Mouse (Mus musculus) ES-Bruce4 (cell line): ENCODE results near the gene Rbms1.

Experiments used
- CTCF ChIP-seq: IDR thresholded peaks from one replicate; pipeline ENCODE4 v1.8.1; 2011; ENCODE audit warnings: low read depth, low read length
- EP300 ChIP-seq: IDR thresholded peaks from 2 replicates; pipeline ENCODE4 v1.6.1; 2011; ENCODE audit warnings: low read depth, low read length; ENCODE audit not compliant: insufficient read depth

- TF ChIP-seq CTCF (no peak), EP300 (no peak)
These were observed 14.8 kb downstream of the Rbms1 start for GRCm38 (mm10) chr2:60948241-60948640.
